ENCODE assay signal across 1 mouse cellular context in the genomic region with DNA sequence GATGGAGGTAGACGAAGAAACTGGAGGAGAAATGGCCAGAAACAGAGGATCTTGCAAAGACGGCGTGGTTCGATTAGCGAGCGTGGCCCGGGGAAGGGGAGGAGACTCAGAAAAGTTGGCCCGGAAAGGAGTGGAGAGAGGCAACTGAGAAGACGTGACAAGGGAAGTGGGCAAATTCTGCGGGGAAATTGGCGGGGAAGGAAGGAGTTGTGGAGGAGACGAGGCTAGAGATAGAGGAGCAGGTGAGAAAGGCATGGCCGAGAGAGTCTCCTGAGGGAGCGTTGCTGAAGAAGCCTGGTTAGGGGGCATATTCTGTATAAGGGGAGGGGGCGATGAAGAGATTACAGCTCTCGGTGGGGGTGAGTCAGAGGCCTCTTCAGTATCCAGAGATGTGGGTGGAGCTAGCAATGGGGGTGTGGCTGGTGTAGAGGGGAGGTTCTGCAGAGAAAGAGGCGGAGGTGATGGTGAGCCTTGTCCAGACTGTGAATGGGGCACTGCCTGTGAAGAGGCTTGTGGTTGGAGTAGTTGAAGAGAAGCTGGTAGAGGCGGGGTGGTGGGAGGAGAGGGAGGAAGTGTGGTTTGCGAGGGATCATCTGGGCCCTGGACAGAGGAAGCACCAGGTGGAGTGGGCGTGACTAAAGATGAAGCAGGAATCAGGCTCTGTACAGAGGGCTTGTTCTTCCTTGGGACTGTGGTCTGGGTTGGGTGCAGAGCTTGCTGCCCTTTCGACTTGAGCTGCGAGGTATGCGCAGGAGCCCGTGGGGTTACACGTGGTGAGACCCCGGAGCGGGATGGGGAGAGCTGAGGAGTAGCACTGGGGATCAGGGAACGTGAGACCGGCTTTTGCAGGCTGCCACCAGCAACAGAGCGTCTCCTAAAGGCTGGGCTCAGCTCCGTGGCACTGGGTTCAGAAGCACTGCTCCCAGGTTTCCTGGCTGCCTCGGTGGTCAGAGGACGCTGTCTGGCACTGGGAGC.
TF ChIP-seq lines count a peak whose summit lies in the region.

No protein-coding gene starts in this region.

TF ChIP-seq in MEL, 35 proteins besides CTCF, POLR2A, EP300 and RAD21:
- TF ChIP-seq POLR2AphosphoS2 (IDR thresholded peaks at IDR 0.05; ENCODE audit: low read length) (no peak), NRF1 (IDR thresholded peaks at IDR 0.05; ENCODE audit: insufficient read depth, low read depth, low read length, poor library complexity, severe bottlenecking) (no peak), ETS1 (IDR thresholded peaks at IDR 0.05; ENCODE audit: low read depth, low read length) (peak; percentile 43; the same call in 1 of the 2 replicates), ZNF384 (IDR thresholded peaks at IDR 0.05; ENCODE audit: low read depth, low read length) (no peak), MXI1 (IDR thresholded peaks at IDR 0.05; ENCODE audit: low read depth, low read length) (no peak; the same call in 1 of the 2 replicates), MYC (IDR thresholded peaks at IDR 0.05; ENCODE audit: low read depth, low read length) (no peak), E2F4 (IDR thresholded peaks at IDR 0.05; ENCODE audit: borderline replicate concordance, low read depth, low read length) (no peak), CHD1 (IDR thresholded peaks at IDR 0.05; ENCODE audit: low read depth, low read length) (no peak), KAT2A (conservative IDR thresholded peaks at IDR 0.05; ENCODE audit: low read depth, low read length) (no peak), TAL1 (IDR thresholded peaks at IDR 0.05; ENCODE audit: low read length) (no peak), ZC3H11A (IDR thresholded peaks at IDR 0.05; ENCODE audit: low read depth, low read length) (no peak), CHD2 (IDR thresholded peaks at IDR 0.05; ENCODE audit: low read length) (no peak), TCF12 (IDR thresholded peaks at IDR 0.05; ENCODE audit: low read depth, low read length) (no peak), POLR2AphosphoS5 (IDR thresholded peaks at IDR 0.05; ENCODE audit: borderline replicate concordance, low read depth, low read length) (no peak), HCFC1 (IDR thresholded peaks at IDR 0.05; ENCODE audit: low read depth, low read length) (0 out of 2 replicates have a peak, but pooled peaks have one; percentile 5), ELF1 (IDR thresholded peaks at IDR 0.05; ENCODE audit: low read depth, low read length) (no peak), ZKSCAN1 (IDR thresholded peaks at IDR 0.05; ENCODE audit: low read depth, low read length) (no peak), MYB (IDR thresholded peaks at IDR 0.05; ENCODE audit: low read depth, low read length) (no peak), GABPA (IDR thresholded peaks at IDR 0.05; ENCODE audit: low read depth, low read length) (no peak), SMC3 (IDR thresholded peaks at IDR 0.05; ENCODE audit: low read depth, low read length) (no peak), USF1 (IDR thresholded peaks at IDR 0.05; ENCODE audit: low read depth, low read length) (no peak), NELFE (IDR thresholded peaks at IDR 0.05; ENCODE audit: low read depth, low read length) (peak; percentile 37; the same call in 1 of the 2 replicates), ZMIZ1 (IDR thresholded peaks at IDR 0.05; ENCODE audit: low read depth, low read length) (no peak), UBTF (IDR thresholded peaks at IDR 0.05; ENCODE audit: borderline replicate concordance, insufficient read depth, low read depth, low read length) (no peak), MEF2A (IDR thresholded peaks at IDR 0.05; ENCODE audit: extremely low read depth, insufficient replicate concordance, low read depth, low read length, poor library complexity, severe bottlenecking) (no peak), BHLHE40 (IDR thresholded peaks at IDR 0.05; ENCODE audit: borderline replicate concordance, low read depth, low read length) (no peak), RCOR1 (IDR thresholded peaks at IDR 0.05; ENCODE audit: low read depth, low read length) (no peak), TBP (IDR thresholded peaks at IDR 0.05; ENCODE audit: low read depth, low read length) (peak; percentile 11; the same call in 1 of the 2 replicates), MAFK (IDR thresholded peaks at IDR 0.05; ENCODE audit: borderline replicate concordance, low read depth, low read length) (no peak), MAZ (IDR thresholded peaks at IDR 0.05; ENCODE audit: low read depth, low read length) (peak; percentile 63; the same call in 1 of the 2 replicates), MAX (IDR thresholded peaks at IDR 0.05; ENCODE audit: low read length) (peak; percentile 35; the same call in 1 of the 2 replicates), SIN3A (IDR thresholded peaks at IDR 0.05; ENCODE audit: low read length) (peak; percentile 60), GATA1 (IDR thresholded peaks at IDR 0.05; ENCODE audit: low read depth, low read length) (no peak)
